Mouse (Mus musculus): ENCODE data around the gene H60b.
"Not testable (repeated sequence)": the region's sequence is repeated elsewhere in the genome, so short reads cannot be mapped to it uniquely, and the experiment has no call there.

Gene H60b

GRCm38 (mm10) chr10:22165328-22166003 lies 7.1 kb downstream of the H60b start:
- DNase-seq: not testable (repeated sequence)

- not testable (repeated sequence) for DNase-seq
These were observed 7.6 kb downstream of the H60b start for GRCm38 (mm10) chr10:22166025-22166424.

- DNase-seq: not testable (repeated sequence)
These were observed 8.7 kb downstream of the H60b start for GRCm38 (mm10) chr10:22167061-22167460.

- not testable (repeated sequence) for DNase-seq
These were observed 10.7 kb downstream of the H60b start for GRCm38 (mm10) chr10:22169116-22169515.

- DNase-seq: not testable (repeated sequence)
These were observed 14.3 kb downstream of the H60b start for GRCm38 (mm10) chr10:22172431-22173334.

GRCm38 (mm10) chr10:22173335-22174189 lies 15.2 kb downstream of the H60b start:
- DNase-seq: not testable (repeated sequence)

- DNase-seq: not testable (repeated sequence)
These were observed 15.8 kb downstream of the H60b start for GRCm38 (mm10) chr10:22174190-22174487.

GRCm38 (mm10) chr10:22176515-22176914 lies 18.1 kb downstream of the H60b start:
- not testable (repeated sequence) for DNase-seq

GRCm38 (mm10) chr10:22191035-22191434 lies 32.6 kb downstream of the H60b start:
- not testable (repeated sequence) for DNase-seq

GRCm38 (mm10) chr10:22201352-22201751 lies 43.0 kb downstream of the H60b start:
- not testable (repeated sequence) for DNase-seq

GRCm38 (mm10) chr10:22202784-22203583 lies 44.6 kb downstream of the H60b start:
- DNase-seq: not testable (repeated sequence)

- DNase-seq: not testable (repeated sequence)
These were observed 48.1 kb downstream of the H60b start for GRCm38 (mm10) chr10:22206443-22206842.

- peak; percentile 60 for DNase-seq
These were observed 53.8 kb downstream of the H60b start for GRCm38 (mm10) chr10:22212012-22212696.

- DNase-seq: not testable (repeated sequence)
These were observed 65.3 kb downstream of the H60b start for GRCm38 (mm10) chr10:22223474-22224349.

- no peak for DNase-seq
These were observed 106.7 kb downstream of the H60b start for GRCm38 (mm10) chr10:22265060-22265459.

- not testable (repeated sequence) for DNase-seq
These were observed 112.7 kb downstream of the H60b start for GRCm38 (mm10) chr10:22270879-22271786.

GRCm38 (mm10) chr10:22272914-22273683 lies 114.7 kb downstream of the H60b start:
- DNase-seq: peak; percentile 17

- peak; percentile 13 for DNase-seq
These were observed 115.4 kb downstream of the H60b start for GRCm38 (mm10) chr10:22273684-22274305.
